Mouse (Mus musculus): ENCODE data around the gene Tmem120b.
"Not testable (repeated sequence)": the region's sequence is repeated elsewhere in the genome, so short reads cannot be mapped to it uniquely, and the experiment has no call there.

The Tmem120b gene

DNA sequence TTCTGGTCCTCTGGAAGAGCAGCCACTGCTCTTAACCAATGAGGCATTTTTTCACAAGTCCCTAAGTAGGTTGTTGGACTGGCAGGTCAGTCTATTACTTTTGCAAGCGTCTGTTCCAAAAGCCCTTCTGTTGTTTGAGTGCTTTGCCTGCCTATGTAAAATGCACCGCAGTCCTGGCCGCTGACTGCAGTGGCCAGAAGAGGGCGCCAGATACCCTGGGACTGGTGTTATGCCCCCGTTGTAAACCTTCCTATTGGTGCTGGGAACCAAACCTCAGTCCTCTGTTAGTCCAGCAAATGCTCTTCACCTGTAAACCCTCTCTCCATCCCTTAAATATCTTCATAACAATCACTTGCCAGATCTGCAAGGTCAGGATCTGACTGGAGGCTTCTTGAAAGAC lies 16.5 kb upstream of the Tmem120b start:
- no peak for DNase-seq (ENCODE audit: low read depth, low spot score)

DNA sequence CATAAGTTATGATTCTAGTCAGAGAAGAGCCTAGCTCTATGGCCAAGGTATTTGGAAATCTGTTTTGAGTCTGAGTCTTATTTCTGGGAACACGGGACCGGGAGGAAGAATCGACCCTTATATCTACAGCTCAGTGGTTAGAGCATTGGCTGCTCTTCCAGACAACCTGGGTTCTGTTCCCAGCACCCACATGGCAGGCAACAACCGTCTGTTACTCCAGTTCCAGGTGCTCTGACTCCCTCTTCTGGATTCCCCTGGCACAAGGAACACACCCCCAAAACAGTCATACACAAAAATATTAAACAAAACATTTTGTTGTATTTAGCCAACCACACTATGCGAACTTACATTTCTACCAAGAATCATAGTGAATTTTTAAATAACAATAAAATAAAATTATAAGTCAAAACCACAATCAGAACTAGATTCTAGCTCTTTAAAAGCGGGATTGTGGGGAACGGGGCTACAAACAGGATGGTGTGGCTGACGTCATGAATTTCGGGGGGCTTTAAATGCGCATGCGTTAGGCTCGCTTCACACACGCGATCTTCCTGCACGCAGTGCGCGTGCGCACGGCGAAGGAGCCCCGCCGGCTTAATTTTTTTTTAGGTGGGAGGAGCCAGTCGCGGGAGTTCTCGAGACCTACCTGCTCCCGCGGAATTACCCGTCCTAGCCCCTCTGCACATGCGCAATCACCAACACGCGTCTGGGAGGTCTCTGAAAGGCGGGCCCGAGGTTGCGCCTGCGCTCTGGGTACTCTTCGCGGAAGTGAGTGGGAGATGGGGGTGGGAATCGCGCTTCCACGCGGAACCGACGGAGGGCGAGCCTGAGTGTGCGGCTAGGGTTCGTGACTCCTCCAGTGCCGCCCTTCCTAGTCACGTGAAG lies 10.6 kb upstream of the Tmem120b start:
- peak; percentile 100 for DNase-seq (ENCODE audit: low read depth, low spot score)

DNA sequence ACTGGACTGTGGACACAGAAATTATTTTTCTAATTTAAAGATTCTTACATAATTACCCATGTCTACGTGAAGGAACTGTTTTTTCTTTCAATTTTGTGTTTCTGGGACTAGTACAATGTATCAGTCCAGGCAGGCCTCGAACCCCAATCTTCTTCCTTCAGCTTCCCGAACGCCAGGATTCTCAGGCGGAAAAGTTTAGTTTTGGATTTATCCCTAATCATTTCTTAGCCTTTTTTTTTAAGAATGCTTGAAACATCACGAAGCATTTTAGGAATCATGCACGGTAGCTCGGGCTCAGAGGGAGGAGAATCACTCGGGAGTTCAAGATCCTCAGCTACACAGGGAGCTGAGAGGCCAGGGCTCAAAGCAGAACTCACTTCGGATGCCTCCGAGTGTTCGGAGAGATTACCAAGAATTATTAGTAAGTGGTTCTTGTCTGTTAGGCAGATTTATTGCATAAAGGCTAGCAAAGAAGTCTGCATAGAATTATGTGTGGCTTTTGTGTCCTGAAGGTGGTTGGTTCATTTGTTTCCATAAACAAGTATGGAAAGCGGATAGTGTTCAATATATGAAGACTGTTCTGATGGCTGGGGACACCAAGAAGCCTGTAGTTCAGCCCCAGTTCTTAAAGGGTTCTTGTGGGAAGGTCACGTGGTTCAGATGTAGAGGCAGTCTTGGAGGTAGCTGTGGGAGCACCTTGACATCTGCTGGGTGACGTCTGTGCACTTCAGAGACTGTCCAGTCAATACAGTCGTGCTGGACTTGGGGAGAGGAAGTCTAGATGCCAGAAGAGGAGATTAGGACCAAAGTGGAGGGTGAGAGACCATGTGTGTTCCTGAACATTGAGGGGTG lies 9.7 kb upstream of the Tmem120b start:
- DNase-seq (ENCODE audit: low read depth, low spot score) = no peak

DNA sequence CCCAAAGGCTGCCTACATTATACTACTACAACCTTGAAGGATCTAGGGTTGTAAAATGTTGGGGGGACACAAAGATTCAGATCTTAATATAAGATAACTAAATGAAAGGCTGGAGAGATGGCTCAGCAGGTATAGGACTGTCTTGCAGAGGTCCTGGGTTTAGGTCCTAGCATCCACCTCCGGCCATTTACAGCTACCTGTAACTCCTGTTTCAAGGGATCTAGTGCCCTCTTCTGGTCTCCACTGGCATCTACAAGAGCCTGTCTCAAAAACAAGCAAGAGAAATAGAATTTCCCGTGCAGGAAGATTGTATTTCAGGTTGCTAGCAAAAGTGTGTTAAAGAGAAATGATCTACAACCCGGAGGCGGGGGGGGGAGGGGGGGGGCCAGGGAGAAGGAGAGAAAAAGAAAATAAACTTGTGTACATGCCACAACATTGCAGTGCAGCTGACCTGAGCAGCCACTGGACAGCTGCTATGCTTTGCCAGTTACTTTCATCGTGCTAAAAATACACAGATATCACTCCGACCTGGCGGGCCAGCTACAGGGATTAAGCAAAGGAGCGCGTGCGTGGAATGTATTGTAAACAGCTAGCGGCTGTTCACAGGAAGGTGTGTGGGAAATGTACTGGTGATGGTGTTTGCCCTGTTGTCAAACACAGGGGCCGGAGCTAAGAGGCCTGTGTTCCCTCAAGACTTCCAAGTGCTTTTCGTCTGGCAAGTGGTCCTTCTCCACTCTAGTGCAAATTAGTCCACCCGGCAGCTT lies 8.3 kb upstream of the Tmem120b start:
- DNase-seq (ENCODE audit: low read depth, low spot score) = peak; percentile 44

GRCm38 (mm10) chr5:123060706-123061401 lies 7.4 kb upstream of the Tmem120b start:
- no peak for DNase-seq (ENCODE audit: low read depth, low spot score)

GRCm38 (mm10) chr5:123061402-123061749 lies 6.8 kb upstream of the Tmem120b start:
- DNase-seq (ENCODE audit: low read depth, low spot score) = not testable (repeated sequence)

DNA sequence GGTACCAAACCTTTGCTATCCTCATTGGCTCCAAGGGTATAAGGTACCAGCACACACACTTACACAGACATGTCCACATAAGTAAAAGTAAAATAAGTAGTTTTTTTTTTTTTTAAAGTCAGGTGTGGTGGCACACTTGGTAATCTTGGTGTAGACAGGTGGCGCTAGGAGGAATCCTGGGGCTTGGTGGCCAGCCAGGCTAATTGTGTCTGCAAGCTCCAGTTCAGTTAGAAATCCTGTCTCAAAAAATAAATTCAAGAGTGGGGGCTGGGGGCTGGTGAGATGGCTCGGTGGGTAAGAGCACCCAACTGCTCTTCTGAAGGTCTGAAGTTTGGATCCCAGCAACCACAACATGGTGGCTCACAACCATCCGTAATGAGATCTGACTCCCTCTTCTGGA lies 5.1 kb upstream of the Tmem120b start:
- no peak for DNase-seq (ENCODE audit: low read depth, low spot score)

DNA sequence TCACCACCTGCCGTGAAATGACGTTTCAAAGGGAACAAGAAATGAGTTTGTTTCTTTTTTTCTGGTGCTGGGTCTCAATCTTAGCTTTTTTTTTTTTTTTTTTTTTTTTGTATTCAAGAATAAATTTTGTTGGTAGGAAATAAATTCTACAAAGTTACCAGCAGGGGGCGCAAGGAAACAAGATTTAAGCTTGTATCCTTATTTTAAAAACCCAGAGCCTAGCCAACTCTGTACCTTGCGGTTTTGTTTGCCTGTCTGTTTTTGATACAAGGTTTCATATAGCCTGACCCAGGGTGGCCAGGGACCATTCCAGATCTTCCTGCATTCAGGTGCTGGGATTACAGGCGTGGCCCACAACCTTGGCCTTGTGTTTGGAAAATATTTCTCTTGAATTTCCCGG lies 4.0 kb upstream of the Tmem120b start:
- peak; percentile 88 for DNase-seq (ENCODE audit: low read depth, low spot score)

DNA sequence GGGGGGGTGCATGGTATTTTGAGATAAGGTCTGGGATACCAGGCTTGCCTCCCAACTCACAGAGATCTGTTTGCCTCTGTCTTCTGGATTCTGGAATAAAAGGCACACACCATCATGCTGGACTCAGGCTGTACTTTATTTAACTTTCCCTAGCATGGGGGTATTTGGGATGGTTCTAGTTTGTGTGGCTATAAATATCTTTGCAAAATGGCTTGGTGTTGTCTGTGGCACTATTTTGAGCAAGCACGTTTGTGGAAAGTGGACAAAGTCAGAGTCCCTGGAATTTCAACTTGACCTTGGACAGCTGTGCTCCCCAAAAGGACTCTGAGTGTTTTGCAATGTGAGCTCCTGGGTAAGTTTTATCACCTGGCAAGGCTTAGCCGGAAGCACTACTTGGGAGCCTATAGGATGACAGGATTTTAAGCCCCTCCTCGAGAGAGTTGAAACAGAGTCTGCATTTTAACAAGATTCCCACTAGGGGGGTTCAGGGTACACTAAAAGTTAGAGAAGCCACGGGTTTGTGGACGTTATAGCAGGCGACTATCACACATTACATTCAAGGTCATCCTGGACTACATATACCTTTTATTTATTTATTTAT lies 720 bp upstream of the Tmem120b start:
- DNase-seq (ENCODE audit: low read depth, low spot score) = peak; percentile 64

GRCm38 (mm10) chr5:123068714-123069113 lies 499 bp downstream of the Tmem120b start:
- DNase-seq (ENCODE audit: low read depth, low spot score) = no peak

GRCm38 (mm10) chr5:123075576-123076418 lies 7.6 kb downstream of the Tmem120b start:
- peak; percentile 92 for DNase-seq (ENCODE audit: low read depth, low spot score)

GRCm38 (mm10) chr5:123076419-123077281 lies 8.4 kb downstream of the Tmem120b start:
- peak; percentile 44 for DNase-seq (ENCODE audit: low read depth, low spot score)

DNA sequence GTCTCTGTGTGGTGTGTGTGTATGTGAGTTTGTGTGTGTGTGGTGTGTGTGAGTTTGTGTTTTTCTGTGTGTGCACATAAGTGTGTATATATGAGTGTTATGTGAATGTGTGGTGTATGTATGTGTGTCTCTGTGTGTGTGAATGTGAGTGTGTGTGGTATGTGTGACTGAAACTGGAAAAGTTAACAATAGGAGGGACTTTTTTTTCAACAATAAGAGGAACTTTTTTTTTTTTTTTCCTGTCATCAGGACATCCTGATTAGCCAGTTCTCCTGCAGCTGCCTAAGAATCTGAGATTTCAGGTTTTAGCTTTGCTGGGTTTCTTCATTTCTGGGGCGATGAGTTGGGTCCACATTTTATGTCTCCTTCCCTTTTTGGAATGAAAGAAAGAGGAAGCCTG lies 11.4 kb downstream of the Tmem120b start:
- DNase-seq (ENCODE audit: low read depth, low spot score) = no peak

DNA sequence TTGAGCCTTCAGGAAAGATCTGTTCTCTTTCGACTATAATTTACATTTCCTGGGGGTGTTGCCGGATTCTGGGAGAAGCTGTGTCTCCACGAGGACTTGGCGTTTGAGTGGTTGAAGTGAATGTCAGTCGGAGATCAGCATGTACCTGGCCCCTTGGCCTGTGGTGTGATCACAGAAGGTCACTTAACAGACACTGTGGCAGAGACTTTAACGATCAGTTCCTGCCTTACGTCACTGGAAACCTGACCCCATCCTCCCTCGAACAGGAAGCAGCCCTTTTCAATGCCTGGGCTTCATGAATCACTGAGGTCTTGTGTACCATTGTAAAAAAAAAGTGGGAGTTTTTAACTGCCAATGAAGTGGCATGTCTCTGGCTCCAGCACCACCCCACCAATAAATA lies 11.8 kb downstream of the Tmem120b start:
- peak; percentile 43 for DNase-seq (ENCODE audit: low read depth, low spot score)

GRCm38 (mm10) chr5:123080510-123080909 lies 12.3 kb downstream of the Tmem120b start:
- DNase-seq (ENCODE audit: low read depth, low spot score) = no peak

DNA sequence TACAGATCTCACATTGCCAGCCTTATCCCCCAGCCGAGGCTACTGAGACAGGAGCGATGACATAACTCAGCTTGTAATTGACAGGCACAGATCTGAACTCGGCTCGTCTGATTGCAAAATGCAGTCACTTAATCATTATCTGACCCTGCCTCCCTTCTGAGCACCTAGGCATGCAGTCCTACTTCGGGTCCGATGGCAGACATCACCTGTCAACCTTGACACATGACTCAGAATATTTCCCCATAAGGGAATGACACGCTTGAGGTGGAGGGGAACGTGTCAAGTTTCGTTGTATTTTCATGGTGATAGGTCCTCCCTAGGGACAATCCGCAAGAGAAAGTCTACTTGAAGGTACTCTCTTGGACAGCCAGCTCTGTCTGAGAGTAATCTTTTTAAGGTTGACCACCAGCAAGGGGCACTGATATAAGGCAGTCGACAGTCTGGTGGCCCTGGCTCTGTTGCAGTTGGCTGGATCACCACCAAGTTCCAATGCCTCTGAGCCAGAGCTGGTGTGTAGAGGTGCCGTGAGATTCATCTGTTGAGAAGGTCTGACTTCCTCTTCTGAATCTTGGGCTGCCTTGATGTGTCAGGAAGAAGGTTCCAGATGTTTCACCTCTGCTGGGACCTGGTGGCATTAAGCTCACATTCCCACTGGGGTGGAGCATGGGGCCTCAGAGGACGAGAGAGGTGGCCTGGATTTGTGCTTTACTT lies 15.3 kb downstream of the Tmem120b start:
- no peak for DNase-seq (ENCODE audit: low read depth, low spot score)

GRCm38 (mm10) chr5:123086501-123086900 lies 18.3 kb downstream of the Tmem120b start:
- DNase-seq (ENCODE audit: low read depth, low spot score) = no peak

DNA sequence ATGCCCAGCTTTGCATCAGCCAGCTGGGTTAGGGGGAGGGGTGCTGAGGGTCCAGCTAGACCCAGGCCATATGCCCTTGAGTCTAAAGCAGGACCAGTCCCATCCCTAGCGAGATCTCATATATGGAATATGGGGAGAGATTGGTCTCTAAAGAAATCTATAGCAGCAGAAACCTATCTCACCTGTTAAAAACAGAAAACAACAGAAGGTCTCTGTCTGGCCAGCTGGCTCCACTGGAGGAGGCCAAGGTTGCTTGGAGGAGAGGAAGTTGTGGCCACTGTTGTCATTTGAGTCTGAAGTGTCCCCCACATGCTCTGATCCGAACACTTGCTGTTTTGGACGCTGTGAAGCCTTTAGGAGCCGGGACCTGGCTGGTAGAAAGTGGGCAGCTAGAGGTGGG lies 20.6 kb downstream of the Tmem120b start:
- no peak for DNase-seq (ENCODE audit: low read depth, low spot score)
